Mouse (Mus musculus): Measurements from ENCODE around the gene Olfr632.
"Not testable (repeated sequence)": the region's sequence is repeated elsewhere in the genome, so short reads cannot be mapped to it uniquely, and the experiment has no call there.

Gene Olfr632

DNA sequence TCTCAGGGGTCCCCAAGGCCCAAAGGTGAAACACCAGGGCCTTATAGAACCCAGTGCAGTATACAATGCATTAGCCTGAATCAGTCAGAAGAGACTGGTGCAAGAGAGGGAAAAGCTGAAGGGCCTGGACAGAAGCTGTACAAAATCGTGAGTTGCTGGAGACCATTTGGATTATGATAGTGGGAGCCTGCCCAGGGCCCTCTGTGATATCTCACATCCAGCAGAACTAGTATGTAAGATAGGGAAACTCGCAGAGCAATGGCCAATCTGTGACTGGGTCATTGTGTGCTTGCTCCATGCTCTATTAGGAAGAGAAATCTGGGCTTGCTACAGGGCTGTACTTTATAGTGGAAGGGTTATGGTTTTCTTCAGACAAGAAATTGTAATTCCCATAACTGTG is at the start of gene Olfr632:
Gene Olfr632, plus strand, starts transcription at position 84 of the 400 bp plus-strand sequence.
- no peak for DNase-seq (ENCODE audit: low read depth, low spot score)

DNA sequence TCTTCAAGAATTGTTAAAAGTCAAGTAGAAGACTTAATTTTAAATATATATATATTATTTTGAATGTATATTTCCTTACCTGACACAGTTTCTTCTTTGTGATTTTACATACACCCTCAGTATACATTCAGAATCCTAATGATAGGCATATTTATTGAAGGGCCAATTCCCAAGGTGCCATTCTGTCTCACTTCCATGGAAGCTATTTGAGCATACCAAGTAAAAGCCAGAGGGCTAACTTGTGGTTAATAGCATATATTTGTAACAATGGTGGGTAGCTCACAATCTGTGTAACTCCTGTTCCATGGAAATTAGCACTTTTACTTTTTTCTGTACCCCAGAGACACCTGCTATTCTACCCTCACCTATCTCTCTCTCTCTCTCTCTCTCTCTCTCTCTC is 48.0 kb upstream of the Olfr632 start, which contains the start of gene Olfr66:
Gene Olfr66, minus strand, starts transcription at position 101 of the 400 bp plus-strand sequence.
- no peak for DNase-seq (ENCODE audit: low read depth, low spot score)

DNA sequence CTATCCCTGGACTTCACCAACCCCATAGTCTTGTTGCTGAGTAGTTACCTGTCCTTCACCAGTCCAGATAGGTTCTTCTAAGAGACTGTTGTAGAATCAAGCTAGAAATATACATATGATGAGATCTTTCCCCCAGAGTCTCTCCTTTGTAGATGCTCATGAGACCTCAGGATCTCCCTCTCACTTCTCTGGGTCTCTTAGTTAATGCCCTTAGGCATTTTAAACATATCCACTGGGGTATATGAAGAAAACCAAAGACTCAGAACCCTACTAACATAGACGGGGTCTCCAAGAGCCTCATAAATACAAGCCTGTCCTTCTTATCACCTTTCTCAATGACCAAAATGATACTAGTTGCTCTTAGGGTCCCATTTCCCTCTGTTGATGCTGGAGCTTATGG is 39.8 kb upstream of the Olfr632 start, which contains the start of gene Olfr64:
Gene Olfr64, minus strand, starts transcription at position 101 of the 400 bp plus-strand sequence.
- no peak for DNase-seq (ENCODE audit: low read depth, low spot score)

DNA sequence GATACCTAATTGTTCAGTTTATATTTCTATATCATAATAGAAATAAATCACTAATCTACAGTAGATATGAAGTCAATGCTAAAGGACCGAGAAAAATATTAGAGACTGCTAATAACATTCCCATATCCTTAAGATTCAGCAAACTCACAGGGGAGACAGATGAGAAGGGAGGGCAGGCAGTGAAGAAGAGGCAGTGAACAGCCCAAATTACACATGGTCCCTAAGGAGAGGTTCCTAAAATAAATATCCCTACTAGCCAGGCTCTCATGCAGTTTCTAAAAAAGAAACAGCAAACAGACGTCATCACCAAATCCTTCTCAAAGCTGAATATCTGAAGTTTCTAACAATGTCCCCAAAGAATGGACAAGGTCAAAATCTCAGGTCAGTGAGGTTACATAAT is 31.0 kb upstream of the Olfr632 start, which contains the start of gene Olfr65:
Gene Olfr65, plus strand, starts transcription at position 301 of the 400 bp plus-strand sequence.
- DNase-seq (ENCODE audit: low read depth, low spot score) = no peak

DNA sequence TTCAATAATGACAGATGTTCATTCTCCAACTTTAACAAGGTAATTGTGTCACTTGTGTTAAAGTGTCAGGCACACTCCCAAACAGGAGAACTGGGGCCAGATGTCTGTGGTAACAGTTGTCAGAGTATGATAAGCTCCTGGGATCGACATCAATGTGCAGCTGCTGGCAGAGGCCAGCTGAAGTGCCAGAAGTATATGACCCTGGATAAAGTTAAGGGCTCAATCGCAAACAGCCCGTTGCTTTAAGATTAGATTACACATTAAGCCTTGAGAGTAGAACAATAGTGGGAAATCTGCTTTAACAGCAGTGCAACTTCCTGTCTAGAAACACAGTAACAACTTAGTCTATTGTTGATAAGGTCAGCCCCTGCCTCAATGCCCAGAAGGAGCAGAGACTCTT is 24.1 kb upstream of the Olfr632 start:
- DNase-seq (ENCODE audit: low read depth, low spot score) = no peak

DNA sequence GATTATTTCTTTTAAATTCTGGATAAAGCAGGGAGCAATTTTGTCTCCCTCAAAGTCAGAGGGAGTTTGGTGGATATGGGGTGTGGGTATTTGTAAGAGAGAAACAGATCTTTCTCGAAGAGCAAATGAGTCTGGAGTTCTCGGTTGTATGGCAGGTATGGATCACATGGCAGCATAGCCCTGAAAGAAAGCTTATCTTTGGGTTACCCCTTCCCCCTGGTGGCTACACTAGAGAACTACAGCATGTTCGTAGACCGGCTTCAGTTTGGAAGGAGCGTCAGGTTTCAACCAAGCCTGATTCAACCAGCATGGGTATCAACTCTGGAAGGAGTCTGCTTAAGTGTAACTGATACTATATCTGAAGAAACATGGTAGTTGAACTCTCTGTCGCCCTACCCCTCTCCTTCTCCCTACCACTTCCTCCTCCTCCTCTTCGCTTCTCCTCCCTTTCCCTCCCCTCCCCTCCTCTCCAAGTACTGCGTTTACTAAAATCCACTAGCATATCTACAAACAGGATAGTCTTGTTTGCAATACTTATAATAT is 21.1 kb upstream of the Olfr632 start:
- DNase-seq (ENCODE audit: low read depth, low spot score) = peak; percentile 17

DNA sequence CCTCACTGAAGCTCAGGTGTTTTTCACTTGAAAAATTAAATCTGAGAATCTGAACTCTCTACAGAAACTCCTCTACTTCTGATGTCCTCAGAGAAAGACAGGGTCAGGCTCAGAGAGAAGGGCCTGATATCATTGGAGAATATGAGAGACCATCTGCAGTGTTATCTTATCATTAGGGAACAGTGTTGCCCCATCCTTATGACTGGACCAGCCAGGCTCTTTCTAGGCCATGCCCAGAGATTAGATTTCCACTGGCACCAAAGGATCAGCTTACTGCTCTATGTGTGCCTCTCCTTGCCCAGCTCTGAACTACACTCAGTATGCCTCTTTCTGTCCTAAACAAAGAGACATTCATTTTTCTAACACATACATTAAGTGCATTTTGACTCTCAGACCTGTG is 18.8 kb upstream of the Olfr632 start:
- DNase-seq (ENCODE audit: low read depth, low spot score) = no peak

DNA sequence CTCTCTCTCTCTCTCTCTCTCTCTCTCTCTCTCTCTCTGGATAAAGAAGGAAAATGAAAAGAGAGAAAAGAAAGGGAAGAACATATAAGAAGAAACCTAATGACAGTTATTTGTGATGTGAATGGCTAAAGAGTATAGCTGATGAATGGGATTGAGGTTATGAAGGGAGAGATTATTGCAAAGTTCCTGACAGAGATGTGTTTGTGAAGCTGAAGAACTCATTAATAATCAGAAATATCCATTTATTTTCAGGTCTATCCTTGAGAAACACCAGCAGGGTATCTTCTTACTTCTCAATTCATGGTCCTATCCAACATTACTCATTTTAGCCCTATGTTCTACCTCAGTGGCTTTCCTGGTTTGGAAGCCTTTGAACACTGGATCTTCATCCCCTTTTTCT is 5.6 kb upstream of the Olfr632 start, which contains the start of gene Olfr631:
Gene Olfr631, plus strand, starts transcription at position 301 of the 400 bp plus-strand sequence.
- no peak for DNase-seq (ENCODE audit: low read depth, low spot score)

DNA sequence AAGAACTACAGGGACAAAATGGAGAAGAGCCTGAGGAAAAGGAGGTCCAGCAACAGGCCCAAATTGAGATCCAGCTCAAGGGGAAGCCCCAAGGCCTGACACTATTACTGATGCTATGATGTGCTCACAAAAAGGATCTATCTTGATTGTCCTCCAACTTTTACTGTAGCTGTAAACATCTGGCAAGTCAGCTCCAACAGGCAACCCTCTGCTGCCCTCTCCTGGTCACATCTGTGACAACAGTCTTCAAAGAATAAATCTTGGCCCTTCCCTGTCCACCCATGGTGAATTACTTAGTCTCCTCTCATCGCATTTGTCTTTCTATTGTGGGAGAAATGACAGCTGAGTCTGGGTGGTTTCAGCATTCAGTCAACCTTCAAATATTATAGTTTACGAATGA is 8.6 kb downstream of the Olfr632 start:
- peak; percentile 73 for DNase-seq (ENCODE audit: low read depth, low spot score)

DNA sequence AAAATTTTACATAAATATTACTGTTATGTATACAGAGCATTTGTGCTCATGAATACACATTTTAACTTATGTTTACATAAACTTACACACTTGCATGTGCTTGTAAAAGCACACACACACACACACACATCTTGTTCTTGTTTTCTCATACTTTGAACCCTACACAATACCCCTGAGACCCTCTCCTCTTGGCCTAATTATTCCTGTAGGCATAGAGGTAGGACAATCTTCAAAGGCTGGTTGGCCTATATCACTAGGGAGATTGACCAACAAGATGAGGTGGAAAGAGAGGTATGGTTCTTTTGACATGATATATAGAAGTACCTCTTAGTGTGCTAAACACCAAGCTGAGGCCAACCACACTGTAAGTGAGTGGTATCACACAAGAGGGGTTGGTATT is 10.0 kb downstream of the Olfr632 start, which contains the start of gene Olfr633:
Gene Olfr633, plus strand, starts transcription at position 301 of the 400 bp plus-strand sequence.
- DNase-seq (ENCODE audit: low read depth, low spot score) = no peak

DNA sequence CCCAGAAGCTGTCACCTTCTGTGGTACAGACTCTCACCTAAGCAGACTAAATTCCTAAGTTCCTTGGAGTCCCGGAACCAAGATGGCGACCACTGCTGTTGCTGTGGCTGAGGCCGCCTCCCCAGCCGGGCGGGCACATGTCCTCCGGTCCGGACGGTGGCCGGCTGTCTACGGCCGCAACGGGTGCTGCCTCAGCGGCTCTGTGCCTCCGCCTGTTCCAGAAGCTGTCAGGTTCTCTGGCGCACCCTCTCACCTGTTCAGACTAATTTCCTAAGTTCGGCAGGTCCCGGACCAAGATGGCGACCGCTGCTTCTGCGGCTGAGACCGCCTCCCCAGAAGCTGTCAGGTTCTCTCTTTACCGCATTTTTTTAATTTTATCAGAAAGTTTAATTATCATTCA is 32.7 kb downstream of the Olfr632 start:
- not testable (repeated sequence) for DNase-seq (ENCODE audit: low read depth, low spot score)

DNA sequence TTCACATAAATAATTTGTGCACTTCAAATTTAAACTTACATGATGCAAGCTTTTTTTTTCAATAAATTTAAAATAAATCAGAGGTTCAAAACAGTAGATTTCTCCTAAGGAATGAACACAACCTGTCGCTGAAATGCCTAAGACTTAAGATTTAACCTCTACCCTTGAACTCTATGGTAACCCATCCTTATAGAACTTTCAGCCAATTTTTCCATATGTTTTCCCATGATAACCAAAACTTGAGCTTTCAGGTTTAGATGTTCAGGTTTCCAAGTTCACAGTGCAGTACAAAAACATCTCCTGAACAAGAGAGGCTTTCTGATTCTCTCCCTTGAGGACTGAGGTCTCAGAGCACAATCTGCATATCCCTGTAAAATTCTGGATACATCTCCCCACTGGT is 36.7 kb downstream of the Olfr632 start, which contains the start of gene Olfr635:
Gene Olfr635, plus strand, starts transcription at position 301 of the 400 bp plus-strand sequence.
- DNase-seq (ENCODE audit: low read depth, low spot score) = no peak

DNA sequence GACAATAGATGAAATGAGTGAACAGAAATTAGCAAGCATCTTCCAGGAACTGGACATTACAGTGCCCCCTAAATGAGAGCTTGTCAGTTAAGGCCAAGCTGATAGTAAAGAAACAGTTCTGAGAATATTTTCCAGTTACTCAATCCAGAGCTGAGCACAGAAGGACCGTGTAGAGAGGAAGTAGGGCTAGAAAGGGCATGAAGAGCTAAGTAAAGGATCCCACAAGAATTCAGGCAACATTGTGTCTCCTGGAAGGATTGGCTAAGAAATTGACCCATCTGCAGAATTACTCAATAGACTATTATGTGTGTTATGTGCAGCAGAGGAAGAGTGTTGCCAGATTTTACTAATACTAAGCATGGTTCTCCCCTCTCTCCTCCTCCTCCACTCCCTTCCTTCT is 37.6 kb downstream of the Olfr632 start:
- DNase-seq (ENCODE audit: low read depth, low spot score) = no peak
